Mouse (Mus musculus) limb, embryonic 14.5 days (tissue): ENCODE results near the gene Dot1l. TPM values are rescaled to one million over a fixed set of nuclear protein-coding genes. Genes with fewer than 3 reads are reported as not detected.

Experiments used
- ATAC-seq: fragments of 200-750 bp; cut with Nextera tagmentation; 2 replicates; pipeline ENCODE4 v1.8.0; 2017; ENCODE audit warnings: low read depth, moderate number of reproducible peaks, moderate TSS enrichment; ENCODE audit not compliant: low FRiP score
- DNase-seq: peaks from one replicate; pipeline ENCODE4 v3.0.0-alpha.2; 2015; ENCODE audit warnings: low spot score
- H3K27ac ChIP-seq: fragments of 300-500 bp; sonication (generic); replicated peaks from 2 replicates; pipeline ENCODE4 v1.5.1; 2014; ENCODE audit warnings: low read depth, mild to moderate bottlenecking, low read length, moderate library complexity, mixed read lengths
- H3K27me3 ChIP-seq: fragments of 300-500 bp; sonication (generic); 2 replicates; pipeline ENCODE4 v1.6.1; 2014; ENCODE audit warnings: low read length, mixed read lengths; ENCODE audit not compliant: control insufficient read depth, insufficient read depth
- H3K36me3 ChIP-seq: fragments of 300-500 bp; sonication (generic); 2 replicates; pipeline ENCODE4 v1.6.1; 2014; ENCODE audit warnings: mild to moderate bottlenecking, low read length, moderate library complexity, mixed read lengths; ENCODE audit not compliant: control insufficient read depth, insufficient read depth
- H3K4me1 ChIP-seq: fragments of 300-500 bp; sonication (generic); 2 replicates; pipeline ENCODE4 v1.6.1; 2014; ENCODE audit warnings: antibody characterized with exemption, low read length, mixed read lengths; ENCODE audit not compliant: control insufficient read depth, insufficient read depth
- H3K4me2 ChIP-seq: fragments of 300-500 bp; sonication (generic); replicated peaks from 2 replicates; pipeline ENCODE4 v1.6.1; 2014; ENCODE audit warnings: low read depth, mild to moderate bottlenecking, low read length, moderate library complexity; ENCODE audit not compliant: severe bottlenecking
- H3K4me3 ChIP-seq: fragments of 300-500 bp; sonication (generic); replicated peaks from 2 replicates; pipeline ENCODE4 v1.5.1; 2014; ENCODE audit warnings: low read length
- H3K9ac ChIP-seq: fragments of 300-500 bp; sonication (generic); 2 replicates; pipeline ENCODE4 v1.6.1; 2014; ENCODE audit warnings: mild to moderate bottlenecking, low read depth, low read length, moderate library complexity; ENCODE audit not compliant: severe bottlenecking
- H3K9me3 ChIP-seq: fragments of 300-500 bp; sonication (generic); 2 replicates; pipeline ENCODE4 v1.6.1; 2016; ENCODE audit warnings: low read length; ENCODE audit not compliant: control insufficient read depth
- POLR2A ChIP-seq: fragments of 200-500 bp; IDR thresholded peaks from 2 replicates; pipeline ENCODE4 v1.8.0; 2012; ENCODE audit warnings: inconsistent platforms, mild to moderate bottlenecking, moderate library complexity, borderline replicate concordance; ENCODE audit not compliant: insufficient read depth, insufficient read length; ENCODE audit errors: extremely low read depth
- WGBS: fragments of 180-500 bp; shearing (Covaris S2); extraction: QIAGEN DNeasy Blood & Tissue Kit; methylation state at CpG from one replicate; pipeline ENCODE4 v1.1.7; 2014; 5-methylcytosine and 5-hydroxymethylcytosine counted together
- polyA plus RNA-seq, 2 experiments: library from polyadenylated mRNA; depleted of rRNA in 1 of 2; stranded (reverse) in 1 of 2; unstranded in 1 of 2; fragments of >200 nt; fragmentation: Nextera tagmentation in 1 of 2; extraction: Ambion mirVana in 1 of 2; gene quantifications; 2 replicates each; pipeline versions ENCODE4 v1.2.1 to v1.2.3; 2012 to 2014

Dot1l gene
- polyA plus RNA-seq, 2 experiments: 22.7 to 55.1 TPM

- ATAC-seq (no peak), DNase-seq (no peak)
- H3K9me3 ChIP-seq: no peaks in the 10 kb centered on the region
- no peak overlapping the region for H3K27ac ChIP-seq
- no peak overlapping the region for H3K4me2 ChIP-seq
- no peak overlapping the region for H3K9ac ChIP-seq
- peaks cover 94% of the 10 kb centered on the region for H3K36me3 ChIP-seq
- peaks cover 8% of the 10 kb centered on the region for H3K4me1 ChIP-seq
- H3K27me3 ChIP-seq: no peaks in the 10 kb centered on the region
- no peak overlapping the region for H3K4me3 ChIP-seq
- TF ChIP-seq POLR2A: no peak
- 81% methylated on average over 40 of the region's 41 CpGs for WGBS
These were observed 37.4 kb downstream of the Dot1l start for GRCm38 (mm10) chr10:80792175-80793032.

DNA sequence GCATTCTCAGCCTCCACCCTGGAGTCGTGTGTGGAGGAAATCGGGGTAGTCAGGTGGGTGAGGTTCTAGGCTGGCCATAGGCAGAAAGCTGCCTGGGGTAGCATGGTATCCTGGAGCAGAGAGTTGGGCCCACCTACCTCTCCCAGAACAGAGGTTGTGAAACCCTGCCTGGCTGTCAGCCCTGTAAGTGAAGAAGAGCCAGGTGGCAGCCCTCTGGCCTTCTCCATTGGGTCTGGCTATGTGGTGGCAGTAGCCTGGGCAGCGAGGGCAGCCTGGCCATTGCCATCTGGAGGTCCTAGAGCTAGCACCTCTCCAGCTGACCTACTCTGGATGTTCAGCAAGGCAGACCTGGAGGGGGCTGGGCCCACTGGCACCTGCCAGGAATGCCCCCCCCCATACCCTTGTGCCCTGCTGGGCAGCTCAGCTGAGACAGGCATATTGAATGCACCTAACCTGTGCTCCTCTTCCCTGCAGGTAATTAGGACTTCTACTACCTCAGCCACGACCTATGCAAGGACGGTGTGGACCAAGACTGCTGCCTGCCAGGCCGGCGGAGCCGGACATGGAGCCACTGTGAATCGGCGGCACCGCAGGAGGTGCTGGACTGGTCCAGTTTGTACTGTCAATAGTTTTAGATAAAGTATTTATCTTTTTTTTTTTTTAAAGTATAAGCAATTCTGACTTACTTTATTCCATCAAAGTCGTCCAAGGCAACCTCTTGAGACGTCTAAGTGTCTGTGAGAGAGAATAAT is 38.2 kb downstream of the Dot1l start:
- H3K27me3 ChIP-seq: no peaks in the 10 kb centered on the region
- H3K9me3 ChIP-seq: no peaks in the 10 kb centered on the region
- DNase-seq (no peak), ATAC-seq (no peak)
- H3K36me3 ChIP-seq: peaks cover 86% of the 10 kb centered on the region
- H3K4me2 ChIP-seq: no peak overlapping the region
- H3K4me1 ChIP-seq: peaks cover 8% of the 10 kb centered on the region
- WGBS: 82% methylated on average over 13 of the region's 13 CpGs
- no peak overlapping the region for H3K4me3 ChIP-seq
- H3K27ac ChIP-seq: no peak overlapping the region
- no peak for TF ChIP-seq POLR2A
- no peak overlapping the region for H3K9ac ChIP-seq

GRCm38 (mm10) chr10:80793803-80794202 is 38.8 kb downstream of the Dot1l start:
- Histone ChIP-seq H3K4me1 (peaks cover 8% of the 10 kb centered on the region), H3K4me2 (no peak overlapping the region), H3K27ac (no peak overlapping the region), H3K27me3 (no peaks in the 10 kb centered on the region), H3K4me3 (no peak overlapping the region), H3K9ac (no peak overlapping the region), H3K9me3 (no peaks in the 10 kb centered on the region), H3K36me3 (peaks cover 80% of the 10 kb centered on the region)
- DNase-seq (no peak), ATAC-seq (no peak)
- WGBS: 91% methylated on average over 4 of the region's 4 CpGs
- no peak for TF ChIP-seq POLR2A

GRCm38 (mm10) chr10:80794750-80795149 is 39.7 kb downstream of the Dot1l start:
- Histone ChIP-seq H3K4me1 (peaks cover 8% of the 10 kb centered on the region), H3K9ac (no peak overlapping the region), H3K9me3 (no peaks in the 10 kb centered on the region), H3K27me3 (no peaks in the 10 kb centered on the region), H3K4me3 (no peak overlapping the region), H3K36me3 (peaks cover 72% of the 10 kb centered on the region), H3K4me2 (no peak overlapping the region), H3K27ac (no peak overlapping the region)
- no peak for TF ChIP-seq POLR2A
- no peak for ATAC-seq
- DNase-seq: no peak
- WGBS: 91% methylated on average over 8 of the region's 8 CpGs

GRCm38 (mm10) chr10:80796307-80796848 is 41.4 kb downstream of the Dot1l start:
- peak overlapping the region; percentile 94 for H3K4me3 ChIP-seq
- no peak overlapping the region for H3K27ac ChIP-seq
- H3K9ac ChIP-seq: peak overlapping the region; percentile 97
- no peaks in the 10 kb centered on the region for H3K9me3 ChIP-seq
- H3K27me3 ChIP-seq: no peaks in the 10 kb centered on the region
- TF ChIP-seq POLR2A: no peak
- H3K4me1 ChIP-seq: peaks cover 8% of the 10 kb centered on the region
- DNase-seq (no peak), ATAC-seq (no peak)
- 86% methylated on average over 9 of the region's 9 CpGs for WGBS
- peak overlapping the region; percentile 77 for H3K4me2 ChIP-seq
- H3K36me3 ChIP-seq: peaks cover 68% of the 10 kb centered on the region
